Mouse (Mus musculus): ENCODE results near the gene Hipk2.

The Hipk2 gene

DNA sequence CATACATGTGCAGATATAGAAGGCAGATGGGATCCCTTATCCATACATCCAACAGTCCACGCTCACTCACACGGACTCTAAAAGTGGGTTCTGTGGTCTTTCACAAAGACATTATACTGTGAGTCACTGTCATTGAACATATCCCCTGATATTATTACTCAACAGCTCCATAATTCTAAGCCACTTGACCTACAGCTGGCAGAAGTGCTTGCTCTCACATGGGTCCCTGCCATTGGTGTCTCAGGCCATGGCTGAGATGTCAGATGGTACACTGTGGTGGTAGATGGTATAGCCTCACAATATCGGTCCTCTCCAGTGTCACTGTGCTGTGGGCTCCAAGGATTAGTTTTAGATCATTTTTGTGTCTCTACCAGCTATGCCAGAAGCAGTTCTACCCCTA, 42.2 kb downstream of the Hipk2 start:
- DNase-seq (ENCODE audit: low spot score in 2 of 2) = no peak

DNA sequence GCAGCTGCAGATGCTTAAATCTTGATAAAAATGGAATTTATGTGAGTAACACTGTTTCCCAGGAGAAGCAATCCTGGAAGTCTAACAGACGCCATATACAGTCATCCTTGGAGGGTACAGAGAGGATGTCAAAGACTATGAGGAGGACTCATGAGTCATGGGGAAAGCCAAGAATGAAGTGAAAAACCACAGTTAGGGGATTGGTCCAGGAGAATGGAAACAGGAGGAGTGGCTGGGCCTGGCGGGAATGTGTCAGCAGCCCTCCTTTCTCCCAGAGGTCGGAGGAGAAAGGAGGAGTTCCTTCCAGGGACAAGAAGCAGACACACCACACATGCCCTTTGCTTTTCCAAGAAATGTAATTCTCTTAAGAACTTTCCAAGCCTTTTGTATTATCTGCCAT, 46.5 kb downstream of the Hipk2 start:
- DNase-seq (ENCODE audit: low spot score in 2 of 2) = no peak

DNA sequence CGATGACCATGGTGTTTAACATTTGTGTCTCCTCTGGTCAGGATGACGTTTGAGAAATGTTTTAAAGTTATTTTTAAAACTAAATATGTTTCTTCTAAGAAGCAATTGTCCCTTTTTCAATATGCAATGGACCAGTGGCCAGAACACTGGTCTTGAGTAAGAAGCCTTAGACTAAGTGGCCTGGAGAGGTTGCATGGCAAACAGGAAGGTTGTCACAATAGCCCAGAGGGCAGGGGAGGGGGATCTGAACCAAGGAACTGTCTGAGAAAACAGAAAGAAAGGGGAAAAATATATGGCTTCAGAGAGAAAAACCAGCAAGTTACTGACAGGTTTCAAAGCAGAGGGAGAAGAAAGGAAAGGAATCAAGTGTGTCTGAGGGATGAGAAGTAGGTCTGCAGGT, 47.8 kb downstream of the Hipk2 start:
- DNase-seq (ENCODE audit: low spot score in 2 of 2) = no peak

DNA sequence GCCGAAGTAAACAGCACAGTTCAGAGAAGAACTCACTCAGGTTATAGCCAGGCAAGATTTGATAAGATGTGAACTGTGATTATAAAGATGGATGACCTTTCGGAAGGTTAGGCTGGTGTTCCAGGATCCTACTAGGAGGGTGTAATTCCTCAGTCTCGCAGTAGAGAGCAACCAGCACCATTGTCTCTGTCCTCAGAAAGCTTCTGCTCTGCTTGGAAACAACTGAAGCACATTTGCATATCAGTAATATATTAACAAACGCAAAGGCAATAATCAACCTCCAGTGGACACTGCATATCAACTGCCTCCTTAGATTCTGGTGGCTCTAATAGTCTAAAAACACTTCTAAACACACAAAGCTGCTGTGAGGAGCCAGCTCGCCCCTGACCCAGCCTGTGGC, 48.5 kb downstream of the Hipk2 start:
- DNase-seq (ENCODE audit: low spot score in 2 of 2) = no peak

DNA sequence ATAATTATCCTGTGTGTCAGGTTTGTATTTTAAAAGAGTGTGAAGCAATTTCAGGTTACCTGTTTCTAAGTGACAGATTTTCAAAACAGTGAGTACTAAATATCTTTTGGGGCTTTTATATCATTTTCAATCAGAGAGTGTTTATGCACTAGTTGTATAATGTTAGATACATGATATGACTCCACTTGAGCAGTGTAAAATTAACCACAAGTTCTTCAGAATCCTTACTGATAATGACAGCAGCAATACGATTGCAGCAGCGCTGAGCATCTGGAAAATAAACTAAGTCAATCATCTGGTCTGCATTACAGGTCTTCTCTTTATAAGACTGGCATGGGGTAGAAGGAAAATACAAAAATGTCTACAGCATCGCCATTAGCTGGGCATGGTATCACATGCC, 49.1 kb downstream of the Hipk2 start:
- DNase-seq (ENCODE audit: low spot score in 2 of 2) = no peak

DNA sequence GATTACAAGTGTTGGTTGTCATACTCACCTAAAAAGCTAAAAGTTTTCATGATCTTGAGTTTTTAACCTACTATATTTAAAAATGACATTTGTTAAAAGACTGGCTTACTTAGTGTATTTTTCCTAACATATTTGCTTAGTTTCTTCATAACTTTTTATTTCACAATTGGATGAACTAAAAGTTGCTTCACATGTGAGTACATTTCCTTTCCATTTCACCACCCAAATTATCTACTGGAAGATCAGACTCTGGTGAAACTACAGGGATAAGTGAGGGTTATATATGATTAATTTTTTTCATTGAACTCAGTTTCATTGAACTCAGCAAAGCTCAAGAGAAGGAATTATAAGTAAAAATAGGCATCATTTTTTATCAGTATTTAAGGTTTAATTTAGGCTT, 50.1 kb downstream of the Hipk2 start:
- DNase-seq (ENCODE audit: low spot score in 2 of 2) = no peak

DNA sequence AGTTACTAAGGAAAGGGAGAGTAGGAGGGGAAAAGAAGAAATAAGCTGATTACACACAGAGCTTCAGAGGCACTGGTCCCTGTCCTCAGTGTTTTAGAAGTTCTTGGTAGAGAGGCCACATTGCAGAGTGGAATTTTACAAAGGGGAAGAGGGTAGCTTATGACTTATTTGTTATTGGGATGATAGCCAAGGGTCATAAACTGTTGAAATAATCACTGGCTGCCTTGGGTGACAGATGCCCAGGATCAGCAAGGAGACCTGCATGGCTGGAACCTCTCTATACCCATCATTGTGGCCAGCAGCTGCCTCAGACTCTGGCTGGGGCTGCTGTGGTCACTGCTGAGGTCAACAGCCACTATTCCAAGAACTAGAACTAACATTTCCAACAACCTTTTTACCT, 52.1 kb downstream of the Hipk2 start:
- no peak for DNase-seq (ENCODE audit: low spot score in 2 of 2)

DNA sequence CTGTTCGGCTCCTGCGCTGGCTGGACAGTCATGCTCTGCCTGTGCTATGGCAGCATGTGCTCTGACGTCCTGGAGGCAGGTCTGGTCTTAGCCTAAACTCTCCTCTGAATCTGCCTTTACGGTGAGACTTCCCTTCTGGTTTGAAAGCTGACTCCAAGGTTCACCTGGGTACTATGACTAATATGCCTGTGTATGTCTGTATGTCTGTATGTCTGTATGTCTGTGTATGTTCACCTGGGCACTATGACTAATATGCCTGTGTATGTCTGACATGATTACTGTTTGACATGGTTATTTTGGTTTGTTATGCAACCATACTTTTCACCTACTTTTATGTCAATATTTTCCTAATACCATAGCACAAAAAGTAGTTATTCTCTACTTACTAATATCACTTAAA, 52.8 kb downstream of the Hipk2 start:
- no peak for DNase-seq (ENCODE audit: low spot score in 2 of 2)

DNA sequence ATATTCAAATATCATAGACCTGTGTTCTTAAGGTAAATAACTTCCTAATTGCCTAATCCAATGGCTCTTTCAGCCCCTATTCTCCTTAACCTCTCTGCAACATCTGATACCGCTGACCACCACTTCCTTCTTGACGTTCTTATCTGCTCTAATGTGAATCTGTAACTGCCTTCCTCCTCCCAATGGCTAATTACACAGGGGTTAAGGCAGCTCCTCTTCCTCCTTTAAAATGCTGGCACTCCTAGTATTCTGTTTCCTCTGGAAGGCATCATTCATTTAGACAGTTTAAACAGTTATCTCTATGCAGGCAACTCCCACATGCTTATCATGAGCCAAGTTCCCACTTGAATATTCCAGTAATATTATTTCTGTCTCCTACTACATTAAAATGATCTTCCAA, 54.3 kb downstream of the Hipk2 start:
- DNase-seq (ENCODE audit: low spot score in 2 of 2) = no peak

DNA sequence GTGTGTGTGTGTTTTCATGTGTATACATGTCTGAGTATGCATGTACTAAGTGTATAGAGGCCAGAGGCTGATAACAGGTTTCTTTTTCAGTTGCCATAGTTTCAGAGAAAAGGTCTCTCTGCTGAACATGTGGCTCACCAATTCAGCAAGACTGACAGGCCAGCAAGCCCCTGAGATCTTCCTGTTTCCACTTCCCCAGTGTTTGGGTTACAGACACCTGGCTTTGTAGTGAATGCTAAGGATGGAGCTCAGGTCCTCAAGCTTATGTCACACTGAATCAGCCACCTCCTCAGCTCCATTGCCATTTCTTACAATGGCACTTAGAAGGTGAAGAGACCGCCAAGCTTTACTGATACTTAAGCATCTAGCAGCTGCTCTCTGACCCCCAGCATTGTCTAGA, 55.1 kb downstream of the Hipk2 start:
- DNase-seq (ENCODE audit: low spot score in 2 of 2) = no peak

DNA sequence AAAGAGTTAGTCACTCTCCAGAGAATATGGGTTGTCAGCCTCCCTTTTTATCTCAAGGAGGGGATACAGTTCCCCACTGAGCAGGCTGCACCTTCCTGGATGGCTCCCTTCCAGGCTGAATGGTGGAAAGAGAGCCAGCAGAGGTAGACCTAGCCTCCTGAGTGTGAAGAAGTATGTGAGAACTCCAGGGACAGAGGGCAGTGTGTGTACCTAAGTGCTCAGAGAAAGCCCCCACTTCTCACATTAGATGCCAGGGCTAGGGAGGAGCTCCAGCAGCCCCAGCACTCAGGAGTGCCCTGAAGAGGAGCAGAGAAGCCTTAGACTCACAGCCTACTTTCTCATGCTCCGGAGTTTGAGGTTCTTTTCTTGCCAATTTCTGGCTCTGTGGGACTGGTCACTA, 59.7 kb downstream of the Hipk2 start:
- DNase-seq (ENCODE audit: low spot score in 2 of 2) = no peak

DNA sequence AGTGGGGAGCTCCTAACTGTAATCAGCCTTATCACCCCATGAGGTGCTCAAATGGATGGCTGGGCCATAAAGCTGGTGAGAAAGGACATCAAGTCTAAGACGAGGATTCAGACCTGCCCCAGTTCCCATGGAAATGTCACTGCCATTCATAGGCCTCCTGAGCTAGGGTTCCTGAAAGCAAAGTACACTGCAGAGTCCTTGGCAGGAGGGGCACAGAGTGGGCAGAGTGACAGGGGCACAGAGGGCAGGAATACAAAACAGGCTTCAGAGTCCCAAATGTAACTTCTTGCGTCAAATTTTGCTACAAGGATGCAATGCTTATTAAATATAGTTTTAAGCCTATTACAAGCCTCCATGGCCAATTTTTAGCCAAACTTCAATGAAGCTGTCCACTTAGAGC, 60.4 kb downstream of the Hipk2 start:
- no peak for DNase-seq (ENCODE audit: low spot score in 2 of 2)

DNA sequence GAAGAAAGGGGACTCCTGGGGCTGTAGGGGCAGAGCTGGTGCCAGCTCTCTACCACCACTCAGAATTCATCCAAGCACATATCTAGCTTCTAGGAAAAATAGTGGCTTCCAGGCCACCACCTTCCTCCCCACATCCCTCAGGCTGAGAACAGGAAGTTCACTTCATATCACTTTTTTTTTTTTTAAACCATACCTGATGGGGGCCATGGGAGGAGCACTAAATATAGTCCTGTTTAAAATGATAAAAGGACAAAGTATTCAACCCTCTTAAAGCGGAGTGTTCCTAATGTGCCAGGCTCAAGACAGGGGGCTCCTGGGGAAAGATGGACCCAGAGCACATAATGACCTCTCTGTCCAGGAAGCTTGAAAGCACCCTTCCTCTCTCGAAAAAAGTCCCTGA, 61.3 kb downstream of the Hipk2 start:
- DNase-seq (ENCODE audit: low spot score in 2 of 2) = no peak

DNA sequence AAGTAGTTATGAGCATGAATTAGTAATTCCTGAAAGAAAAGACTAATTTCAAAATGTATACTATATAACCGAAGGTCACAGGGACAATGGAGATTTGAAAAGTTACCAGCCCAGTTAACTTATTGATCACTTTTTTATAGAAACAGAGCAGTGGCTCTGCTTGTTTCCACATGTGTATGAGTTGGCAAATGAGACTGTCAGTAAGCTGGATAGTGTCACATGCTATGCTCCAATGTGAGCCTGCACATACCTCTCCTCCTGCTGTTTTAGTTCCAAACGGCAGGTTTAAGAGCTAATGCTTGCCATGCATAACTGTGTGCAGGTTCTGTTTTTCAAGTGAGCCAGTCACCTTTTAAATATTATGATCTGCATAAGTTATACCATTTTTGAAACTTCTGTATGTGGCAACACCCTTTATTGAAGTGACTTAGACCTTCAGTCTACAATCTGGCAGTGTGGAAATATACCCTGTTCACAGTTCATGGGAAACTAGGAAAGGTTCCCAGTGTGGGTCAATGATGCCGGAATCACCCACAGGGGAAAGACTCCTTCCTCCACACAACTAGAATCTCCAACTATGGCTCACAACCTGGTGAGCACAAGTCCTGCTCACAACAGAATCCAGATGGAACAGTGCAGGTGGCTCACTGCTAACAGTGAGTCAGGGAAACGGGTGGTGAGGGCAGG, 64.4 kb downstream of the Hipk2 start:
- DNase-seq (ENCODE audit: low spot score in 2 of 2) = no peak

DNA sequence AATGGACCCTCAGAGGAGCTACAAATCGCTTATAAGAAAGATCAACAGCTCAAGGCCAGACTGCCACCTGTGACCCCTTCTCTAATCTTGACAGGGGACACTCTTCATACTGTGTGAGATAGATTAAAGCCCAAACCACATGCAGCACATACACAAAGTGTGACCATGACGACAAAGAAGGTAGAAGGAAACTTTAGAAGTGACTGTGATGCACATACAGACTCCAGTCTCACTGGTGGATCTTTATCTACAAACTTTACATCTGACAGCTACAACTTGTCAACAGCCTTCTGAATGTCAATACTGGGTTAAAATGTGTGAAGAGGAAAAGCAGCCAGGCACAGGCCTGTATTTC, 65.9 kb downstream of the Hipk2 start:
- DNase-seq (ENCODE audit: low spot score in 2 of 2) = no peak

DNA sequence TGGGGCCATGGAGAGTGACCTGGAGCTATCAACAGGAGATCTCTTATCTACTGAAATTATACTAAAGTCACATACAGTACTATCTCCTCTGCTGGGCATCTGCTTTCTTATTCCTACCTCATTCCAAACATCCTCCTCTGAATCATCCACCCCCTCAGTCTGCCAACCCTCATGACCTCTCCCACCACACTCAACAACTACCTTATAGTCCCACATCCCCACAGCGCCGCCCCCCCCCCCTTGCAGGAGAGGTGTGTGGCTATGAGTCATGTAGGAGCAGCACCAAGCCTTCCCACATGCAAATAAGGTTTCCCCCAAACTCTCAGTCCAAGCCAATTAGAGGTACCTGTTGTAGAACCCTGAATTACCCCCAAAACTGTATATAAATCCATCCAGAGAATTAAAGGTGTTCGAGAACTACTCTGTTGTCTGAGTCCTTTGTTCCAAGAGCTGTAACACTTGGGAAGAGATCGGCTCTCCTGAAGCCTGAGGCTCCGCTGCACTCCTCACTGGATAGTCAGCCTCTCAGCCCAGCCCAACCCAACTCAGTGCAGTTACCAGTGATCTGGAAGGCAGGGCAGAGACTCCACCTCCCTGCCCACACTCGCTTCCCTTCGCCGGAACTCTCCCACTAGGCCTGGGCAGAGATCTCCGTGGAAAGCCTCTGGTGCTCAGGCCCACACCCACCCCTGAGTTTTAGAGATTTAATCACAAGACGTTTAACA, 66.4 kb downstream of the Hipk2 start:
- DNase-seq (ENCODE audit: low spot score in 2 of 2) = no peak

DNA sequence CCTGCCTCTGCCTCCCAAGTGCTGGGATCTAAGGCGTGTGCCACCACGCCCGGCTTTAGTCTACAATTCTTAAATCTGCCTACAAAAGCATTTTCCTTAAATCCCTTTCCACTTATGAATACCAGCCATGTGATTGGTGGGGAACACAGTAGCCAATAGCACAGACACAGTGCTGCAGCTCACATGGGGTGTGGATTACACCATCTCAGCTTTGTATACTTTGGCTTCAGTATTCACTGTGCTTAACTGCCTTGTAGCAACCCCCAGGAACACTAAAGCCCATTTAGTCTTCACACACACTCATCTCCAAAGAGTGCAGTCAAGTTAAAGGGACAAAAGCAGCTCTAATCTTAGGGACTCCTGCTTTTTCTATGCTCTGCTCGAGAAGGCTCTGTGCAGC, 67.6 kb downstream of the Hipk2 start:
- no peak for DNase-seq (ENCODE audit: low spot score in 2 of 2)

DNA sequence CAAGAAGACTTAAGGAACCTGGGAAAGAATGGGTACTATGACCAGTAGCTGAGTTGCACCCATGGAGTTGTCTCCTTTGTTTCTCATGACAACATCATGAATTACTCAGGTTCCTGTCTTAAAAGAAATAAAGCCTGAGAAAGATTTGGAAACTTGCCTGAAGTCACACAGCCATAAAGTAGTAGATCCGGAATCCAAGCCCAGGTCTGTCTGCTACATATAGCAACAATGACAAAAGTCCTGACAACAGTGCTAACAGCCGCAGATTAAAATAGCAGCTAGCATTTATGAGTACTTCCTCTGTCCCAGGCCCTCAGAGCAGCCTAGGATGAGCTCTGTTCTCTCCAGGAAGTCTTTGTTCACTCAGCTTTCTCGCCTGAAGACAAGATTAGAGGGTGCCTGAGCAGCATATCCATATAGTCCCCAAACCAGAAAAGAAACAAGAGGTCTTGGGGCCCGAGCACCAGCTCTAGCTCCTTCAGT, 69.0 kb downstream of the Hipk2 start:
- DNase-seq (ENCODE audit: low spot score in 2 of 2) = no peak

DNA sequence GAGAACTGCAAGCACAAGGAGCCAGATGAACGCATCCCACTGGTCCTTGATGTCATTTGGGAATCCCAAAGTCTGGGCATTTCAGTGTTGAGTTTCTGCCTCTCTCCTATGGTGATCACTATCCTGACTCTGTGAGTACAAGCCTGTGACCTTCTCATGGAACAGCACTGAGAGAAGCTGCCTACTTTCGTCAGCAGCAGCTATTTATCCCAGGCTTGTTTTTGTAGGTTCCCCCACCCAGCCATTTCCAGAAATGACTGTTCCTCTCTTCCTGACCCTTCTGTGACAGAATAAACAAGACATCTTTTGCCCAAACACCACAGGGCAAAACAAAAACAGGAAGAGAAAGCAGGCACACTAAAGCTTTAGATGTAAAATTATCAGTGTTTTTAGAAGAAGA, 70.4 kb downstream of the Hipk2 start:
- DNase-seq (ENCODE audit: low spot score in 2 of 2) = no peak

DNA sequence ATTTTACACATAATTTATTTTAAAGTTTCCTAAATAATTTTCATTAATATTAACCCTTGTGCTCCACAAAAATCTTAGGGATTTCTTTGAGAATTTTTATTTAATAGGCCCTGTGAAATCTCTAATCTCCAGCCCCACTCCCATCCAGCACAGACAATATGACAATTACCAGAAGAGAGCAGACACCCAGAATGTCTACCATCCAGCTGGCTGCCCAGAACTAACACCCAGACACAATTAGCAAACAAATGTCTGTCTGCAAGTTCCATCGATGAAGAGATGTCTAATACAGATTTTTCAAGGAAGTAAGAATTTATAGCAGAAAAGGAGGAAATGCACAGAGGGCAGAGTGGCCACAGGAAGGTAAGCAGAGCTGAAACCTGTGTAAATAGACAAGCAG, 74.7 kb downstream of the Hipk2 start:
- DNase-seq (ENCODE audit: low spot score in 2 of 2) = no peak

DNA sequence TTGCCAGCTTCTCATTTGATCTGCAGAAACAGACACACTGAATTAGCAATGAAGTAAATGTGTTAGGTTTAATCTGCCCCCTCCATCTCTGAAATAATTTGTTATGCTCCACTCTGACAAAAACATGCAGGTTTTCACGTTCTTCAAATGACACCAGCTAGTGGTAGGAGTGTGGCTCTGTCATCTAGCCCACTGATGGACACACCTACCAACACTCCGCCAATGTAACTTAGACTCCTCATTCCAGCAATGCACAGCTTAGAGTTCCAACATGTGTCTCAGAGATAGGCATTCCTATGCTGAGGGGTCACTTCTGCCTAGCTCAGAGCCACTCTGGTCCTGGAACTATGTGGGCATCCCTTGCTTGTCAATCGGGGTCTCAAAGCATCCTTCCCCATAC, 78.4 kb downstream of the Hipk2 start:
- DNase-seq (ENCODE audit: low spot score in 2 of 2) = no peak

DNA sequence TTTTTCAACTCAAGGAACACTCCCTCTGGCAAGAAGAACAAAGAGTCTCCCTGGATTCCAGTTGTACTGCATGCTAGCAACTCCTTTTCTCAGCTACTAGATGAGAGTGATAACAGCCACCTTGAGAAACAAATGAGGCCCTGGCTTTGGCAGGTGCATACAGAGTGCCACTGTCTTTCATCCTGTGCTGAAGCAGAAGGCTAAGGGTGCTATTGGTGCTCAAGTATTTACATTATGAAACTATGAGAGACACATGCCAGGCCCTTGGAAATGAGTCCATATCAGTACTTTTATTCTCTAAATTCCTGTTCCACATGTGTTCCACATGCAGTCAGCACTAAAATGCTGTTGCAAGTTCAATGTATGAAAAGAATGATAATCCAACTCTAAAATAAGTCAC, 79.0 kb downstream of the Hipk2 start:
- no peak for DNase-seq (ENCODE audit: low spot score in 2 of 2)

DNA sequence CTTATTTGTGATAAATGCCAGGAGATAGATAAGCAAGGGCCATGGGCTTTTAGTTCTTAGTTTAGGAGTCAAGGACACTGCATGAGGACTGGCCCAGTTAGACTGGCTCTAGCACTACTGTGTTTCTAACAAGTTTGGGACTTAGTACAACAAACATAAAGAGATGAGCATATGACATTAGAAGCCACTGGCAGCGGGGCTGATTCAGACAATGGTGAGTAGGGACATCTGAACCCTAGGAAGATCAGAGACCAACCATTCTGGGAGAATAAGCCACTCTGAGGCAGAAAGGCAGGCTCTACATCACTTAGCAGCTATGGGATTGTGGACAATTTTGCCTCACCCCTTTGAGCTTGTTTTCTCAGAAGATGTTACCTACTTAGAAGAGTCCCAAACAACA, 79.6 kb downstream of the Hipk2 start:
- no peak for DNase-seq (ENCODE audit: low spot score in 2 of 2)

Measured in frontal cortex, postnatal 14 days (tissue).